Mouse (Mus musculus) kidney, embryonic 15.5 days (tissue): Measurements from ENCODE around the gene 2700049A03Rik. TPM values are rescaled to one million over a fixed set of nuclear protein-coding genes. Genes with fewer than 3 reads are reported as not detected.

Source experiments
- ATAC-seq: fragments of 200-750 bp; cut with Nextera tagmentation; replicated peaks from 2 replicates; pipeline ENCODE4 v1.8.0; 2017; ENCODE audit warnings: moderate TSS enrichment; ENCODE audit not compliant: low FRiP score
- H3K27ac ChIP-seq: fragments of 300-500 bp; sonication (generic); 2 replicates; pipeline ENCODE4 v1.5.1; 2015; ENCODE audit warnings: mild to moderate bottlenecking, inconsistent platforms
- H3K27me3 ChIP-seq: fragments of 300-500 bp; sonication (generic); 2 replicates; pipeline ENCODE4 v1.6.1; 2015; ENCODE audit warnings: inconsistent platforms
- H3K36me3 ChIP-seq: fragments of 300-500 bp; sonication (generic); 2 replicates; pipeline ENCODE4 v1.6.1; 2015; ENCODE audit warnings: inconsistent platforms
- H3K4me1 ChIP-seq: fragments of 300-500 bp; sonication (generic); 2 replicates; pipeline ENCODE4 v1.6.1; 2015; ENCODE audit warnings: inconsistent platforms
- H3K4me2 ChIP-seq: fragments of 300-500 bp; sonication (generic); 2 replicates; pipeline ENCODE4 v1.6.1; 2015; ENCODE audit warnings: moderate library complexity, mild to moderate bottlenecking, inconsistent platforms
- H3K4me3 ChIP-seq: fragments of 300-500 bp; sonication (generic); replicated peaks from 2 replicates; pipeline ENCODE4 v1.5.1; 2015; ENCODE audit warnings: mild to moderate bottlenecking, inconsistent platforms
- H3K9ac ChIP-seq: fragments of 300-500 bp; sonication (generic); 2 replicates; pipeline ENCODE4 v1.6.1; 2015; ENCODE audit warnings: mild to moderate bottlenecking, inconsistent platforms
- H3K9me3 ChIP-seq: fragments of 300-500 bp; sonication (generic); replicated peaks from 2 replicates; pipeline ENCODE4 v1.6.1; 2016; ENCODE audit warnings: inconsistent platforms
- WGBS: fragments of 180-500 bp; shearing (Covaris S2); methylation state at CpG from one replicate; pipeline ENCODE4 v1.1.7; 2015; ENCODE audit warnings: mixed read lengths; 5-methylcytosine and 5-hydroxymethylcytosine counted together
- polyA plus RNA-seq: library from polyadenylated mRNA; unstranded; fragments of >200 nt; fragmentation: Nextera tagmentation; extraction: Ambion mirVana; gene quantifications from 2 replicates; pipeline ENCODE4 v1.2.1, GENCODE M21; 2015

Gene 2700049A03Rik
- polyA plus RNA-seq, 1 experiment from 2014 or later = 14.8 TPM

GRCm38 (mm10) chr12:71192705-71193104, 56.1 kb downstream of the 2700049A03Rik start:
- 73% methylated on average over 8 of the region's 8 CpGs for WGBS
- no peak for ATAC-seq
- no peak overlapping the region for H3K9ac ChIP-seq

GRCm38 (mm10) chr12:71197671-71198070, 61.0 kb downstream of the 2700049A03Rik start:
- ATAC-seq = no peak
- no peaks in the 10 kb centered on the region for H3K27me3 ChIP-seq
- H3K9ac ChIP-seq = no peak overlapping the region
- H3K4me1 ChIP-seq = peaks cover 12% of the 10 kb centered on the region
- H3K4me2 ChIP-seq = no peak overlapping the region
- no peak overlapping the region for H3K4me3 ChIP-seq
- no peaks in the 10 kb centered on the region for H3K9me3 ChIP-seq
- no peak overlapping the region for H3K27ac ChIP-seq
- H3K36me3 ChIP-seq = peaks cover 35% of the 10 kb centered on the region
- WGBS = 64% methylated on average over 3 of the region's 3 CpGs

More at GRCm38 (mm10) chr12:71192705-71193104, 56.1 kb downstream of the 2700049A03Rik start:
- Histone ChIP-seq H3K9me3 (no peaks in the 10 kb centered on the region), H3K27me3 (no peaks in the 10 kb centered on the region), H3K4me2 (no peak overlapping the region), H3K27ac (no peak overlapping the region), H3K4me1 (no peaks in the 10 kb centered on the region), H3K4me3 (no peak overlapping the region), H3K36me3 (peaks cover 77% of the 10 kb centered on the region)

- H3K27me3 ChIP-seq = no peaks in the 10 kb centered on the region
- H3K4me2 ChIP-seq = no peak overlapping the region
- ATAC-seq = 0 out of 2 replicates have a peak, but pooled peaks have one; percentile 36
- H3K9me3 ChIP-seq = no peaks in the 10 kb centered on the region
- H3K9ac ChIP-seq = no peak overlapping the region
- H3K4me1 ChIP-seq = peaks cover 16% of the 10 kb centered on the region
- no peak overlapping the region for H3K4me3 ChIP-seq
- WGBS = 55% methylated on average over 5 of the region's 5 CpGs
- H3K36me3 ChIP-seq = peaks cover 10% of the 10 kb centered on the region
- H3K27ac ChIP-seq = peak overlapping the region; percentile 76
These were observed 65.1 kb downstream of the 2700049A03Rik start for GRCm38 (mm10) chr12:71201753-71202152.

GRCm38 (mm10) chr12:71204303-71204702, 67.7 kb downstream of the 2700049A03Rik start:
- Histone ChIP-seq H3K27me3 (no peaks in the 10 kb centered on the region), H3K4me3 (no peak overlapping the region), H3K9me3 (no peaks in the 10 kb centered on the region), H3K4me2 (no peak overlapping the region), H3K27ac (no peak overlapping the region), H3K9ac (no peak overlapping the region), H3K36me3 (peaks cover 8% of the 10 kb centered on the region), H3K4me1 (peaks cover 16% of the 10 kb centered on the region)
- 0 out of 2 replicates have a peak, but pooled peaks have one; percentile 49 for ATAC-seq
- WGBS = 29% methylated on average over 3 of the region's 3 CpGs

- WGBS = 80% methylated on average over 9 of the region's 9 CpGs
- Histone ChIP-seq H3K4me3 (no peak overlapping the region), H3K4me1 (no peaks in the 10 kb centered on the region), H3K9me3 (no peaks in the 10 kb centered on the region), H3K9ac (no peak overlapping the region), H3K27me3 (no peaks in the 10 kb centered on the region), H3K4me2 (no peak overlapping the region), H3K36me3 (peaks cover 36% of the 10 kb centered on the region), H3K27ac (no peak overlapping the region)
- no peak for ATAC-seq
These were observed 80.5 kb downstream of the 2700049A03Rik start for GRCm38 (mm10) chr12:71217191-71217590.

- peak; percentile 66 for ATAC-seq
- no peaks in the 10 kb centered on the region for H3K4me1 ChIP-seq
- no peaks in the 10 kb centered on the region for H3K9me3 ChIP-seq
- H3K27me3 ChIP-seq = no peaks in the 10 kb centered on the region
- peaks cover 41% of the 10 kb centered on the region for H3K36me3 ChIP-seq
- no peak overlapping the region for H3K9ac ChIP-seq
- no peak overlapping the region for H3K4me3 ChIP-seq
- no peak overlapping the region for H3K4me2 ChIP-seq
- 66% methylated on average over 6 of the region's 6 CpGs for WGBS
- no peak overlapping the region for H3K27ac ChIP-seq
These were observed 81.3 kb downstream of the 2700049A03Rik start for GRCm38 (mm10) chr12:71217866-71218522.

- no peak overlapping the region for H3K4me2 ChIP-seq
- no peak overlapping the region for H3K4me3 ChIP-seq
- no peaks in the 10 kb centered on the region for H3K9me3 ChIP-seq
- H3K27me3 ChIP-seq = no peaks in the 10 kb centered on the region
- peaks cover 2% of the 10 kb centered on the region; the same call in 1 of the 2 replicates for H3K4me1 ChIP-seq
- ATAC-seq = no peak
- peaks cover 42% of the 10 kb centered on the region for H3K36me3 ChIP-seq
- H3K27ac ChIP-seq = no peak overlapping the region
- H3K9ac ChIP-seq = no peak overlapping the region
- 89% methylated on average over 6 of the region's 6 CpGs for WGBS
These were observed 86.1 kb downstream of the 2700049A03Rik start for GRCm38 (mm10) chr12:71222761-71223160.

GRCm38 (mm10) chr12:71227769-71228168, 91.1 kb downstream of the 2700049A03Rik start:
- H3K9me3 ChIP-seq = no peaks in the 10 kb centered on the region
- no peak overlapping the region for H3K4me3 ChIP-seq
- H3K27ac ChIP-seq = no peak overlapping the region
- whole genome bisulfite sequencing = 39% methylated on average over 4 of the region's 4 CpGs
- H3K4me1 ChIP-seq = peaks cover 11% of the 10 kb centered on the region; the same call in 1 of the 2 replicates
- no peak overlapping the region for H3K9ac ChIP-seq
- no peak for ATAC-seq
- no peak overlapping the region for H3K4me2 ChIP-seq
- no peaks in the 10 kb centered on the region for H3K27me3 ChIP-seq
- H3K36me3 ChIP-seq = peaks cover 12% of the 10 kb centered on the region; the same call in 1 of the 2 replicates

- ATAC-seq = no peak
- Histone ChIP-seq H3K36me3 (peaks cover 7% of the 10 kb centered on the region; the same call in 1 of the 2 replicates), H3K4me1 (peaks cover 11% of the 10 kb centered on the region; the same call in 1 of the 2 replicates), H3K4me2 (no peak overlapping the region), H3K9ac (no peak overlapping the region), H3K27me3 (no peaks in the 10 kb centered on the region), H3K27ac (peak overlapping the region; percentile 62; the same call in 1 of the 2 replicates), H3K4me3 (no peak overlapping the region), H3K9me3 (no peaks in the 10 kb centered on the region)
- WGBS = 48% methylated on average over 10 of the region's 10 CpGs
These were observed 92.4 kb downstream of the 2700049A03Rik start for GRCm38 (mm10) chr12:71228925-71229649.

- no peak for ATAC-seq
These were observed 94.9 kb downstream of the 2700049A03Rik start for GRCm38 (mm10) chr12:71231561-71231960.

GRCm38 (mm10) chr12:71233426-71233825, 96.8 kb downstream of the 2700049A03Rik start:
- no peak overlapping the region for H3K4me3 ChIP-seq
- no peak overlapping the region for H3K27ac ChIP-seq
- ATAC-seq = no peak
- no peaks in the 10 kb centered on the region for H3K27me3 ChIP-seq
- no peaks in the 10 kb centered on the region for H3K9me3 ChIP-seq
- H3K9ac ChIP-seq = no peak overlapping the region
- 81% methylated on average over 5 of the region's 5 CpGs for WGBS
- peaks cover 4% of the 10 kb centered on the region; the same call in 1 of the 2 replicates for H3K36me3 ChIP-seq
- 0 out of 2 replicates have a peak, but pooled peaks cover 3% of the 10 kb centered on the region for H3K4me1 ChIP-seq
- H3K4me2 ChIP-seq = no peak overlapping the region

More at GRCm38 (mm10) chr12:71231561-71231960, 94.9 kb downstream of the 2700049A03Rik start:
- Histone ChIP-seq H3K4me1 (peaks cover 11% of the 10 kb centered on the region; the same call in 1 of the 2 replicates), H3K36me3 (peaks cover 4% of the 10 kb centered on the region; the same call in 1 of the 2 replicates), H3K27ac (no peak overlapping the region), H3K9me3 (no peaks in the 10 kb centered on the region), H3K27me3 (no peaks in the 10 kb centered on the region), H3K4me3 (no peak overlapping the region), H3K9ac (no peak overlapping the region), H3K4me2 (no peak overlapping the region)
- WGBS = 79% methylated on average over 9 of the region's 9 CpGs

- Histone ChIP-seq H3K4me3 (no peak overlapping the region), H3K27ac (no peak overlapping the region), H3K4me2 (no peak overlapping the region), H3K9ac (no peak overlapping the region), H3K4me1 (no peaks in the 10 kb centered on the region), H3K9me3 (peaks cover 3% of the 10 kb centered on the region; the same call in 1 of the 2 replicates), H3K27me3 (no peaks in the 10 kb centered on the region), H3K36me3 (peaks cover 13% of the 10 kb centered on the region)
- WGBS = 93% methylated on average over 4 of the region's 4 CpGs
- ATAC-seq = no peak
These were observed 100.4 kb downstream of the 2700049A03Rik start for GRCm38 (mm10) chr12:71237074-71237473.
